Mouse (Mus musculus) neural tube, embryonic 13.5 days (tissue): Measurements from ENCODE around the gene Egf. TPM values are rescaled to one million over a fixed set of nuclear protein-coding genes. Genes with fewer than 3 reads are reported as not detected.
A peak's percentile ranks its signal among the peaks of the same experiment; 100 is the strongest.

Experiments used
- ATAC-seq: fragments of 200-750 bp; cut with Nextera tagmentation; 2 replicates; pipeline ENCODE4 v1.8.0; 2017; ENCODE audit warnings: low read depth, mild to moderate bottlenecking, moderate TSS enrichment, moderate library complexity
- H3K27ac ChIP-seq: fragments of 300-500 bp; sonication (generic); replicated peaks from 2 replicates; pipeline ENCODE4 v1.5.1; 2015; ENCODE audit warnings: moderate library complexity, mild to moderate bottlenecking, inconsistent platforms
- H3K27me3 ChIP-seq: fragments of 300-500 bp; sonication (generic); 2 replicates; pipeline ENCODE4 v1.6.1; 2015; ENCODE audit warnings: mild to moderate bottlenecking, inconsistent platforms
- H3K36me3 ChIP-seq: fragments of 300-500 bp; sonication (generic); 2 replicates; pipeline ENCODE4 v1.6.1; 2015; ENCODE audit warnings: mild to moderate bottlenecking, inconsistent platforms
- H3K4me1 ChIP-seq: fragments of 300-500 bp; sonication (generic); replicated peaks from 2 replicates; pipeline ENCODE4 v1.6.1; 2015; ENCODE audit warnings: inconsistent platforms
- H3K4me2 ChIP-seq: fragments of 300-500 bp; sonication (generic); 2 replicates; pipeline ENCODE4 v1.6.1; 2015; ENCODE audit warnings: inconsistent platforms, mild to moderate bottlenecking, moderate library complexity
- H3K4me3 ChIP-seq: fragments of 300-500 bp; sonication (generic); 2 replicates; pipeline ENCODE4 v1.5.1; 2015; ENCODE audit warnings: mild to moderate bottlenecking, inconsistent platforms
- H3K9ac ChIP-seq: fragments of 300-500 bp; sonication (generic); 2 replicates; pipeline ENCODE4 v1.6.1; 2015; ENCODE audit warnings: moderate library complexity, mild to moderate bottlenecking, inconsistent platforms
- H3K9me3 ChIP-seq: fragments of 300-500 bp; sonication (generic); 2 replicates; pipeline ENCODE4 v1.6.1; 2016; ENCODE audit warnings: inconsistent platforms
- WGBS: fragments of 180-500 bp; shearing (Covaris S2); methylation state at CpG from one replicate; pipeline ENCODE4 v1.1.7; 2015; 5-methylcytosine and 5-hydroxymethylcytosine counted together
- polyA plus RNA-seq: library from polyadenylated mRNA; unstranded; fragments of >200 nt; fragmentation: Nextera tagmentation; extraction: Ambion mirVana; gene quantifications from 2 replicates; pipeline ENCODE4 v1.2.1, GENCODE M21; 2015

Gene Egf
- polyA plus RNA-seq, 1 experiment from 2014 or later = 1.8 TPM

GRCm38 (mm10) chr3:129647312-129647711, 107.8 kb downstream of the Egf start:
- H3K4me2 ChIP-seq = no peak overlapping the region
- H3K27ac ChIP-seq = no peak overlapping the region
- 77% methylated on average over 10 of the region's 10 CpGs for WGBS
- H3K9me3 ChIP-seq = no peaks in the 10 kb centered on the region
- H3K4me1 ChIP-seq = peaks cover 16% of the 10 kb centered on the region
- H3K4me3 ChIP-seq = no peak overlapping the region
- H3K36me3 ChIP-seq = no peaks in the 10 kb centered on the region
- H3K27me3 ChIP-seq = no peaks in the 10 kb centered on the region
- ATAC-seq = no peak
- no peak overlapping the region for H3K9ac ChIP-seq

- no peaks in the 10 kb centered on the region for H3K36me3 ChIP-seq
- ATAC-seq = no peak
- no peak overlapping the region for H3K4me2 ChIP-seq
- no peak overlapping the region for H3K4me3 ChIP-seq
- no peaks in the 10 kb centered on the region for H3K9me3 ChIP-seq
- WGBS = 79% methylated on average over 5 of the region's 5 CpGs
- H3K4me1 ChIP-seq = peaks cover 16% of the 10 kb centered on the region
- no peak overlapping the region for H3K9ac ChIP-seq
- H3K27me3 ChIP-seq = no peaks in the 10 kb centered on the region
- no peak overlapping the region for H3K27ac ChIP-seq
These were observed 108.3 kb downstream of the Egf start for GRCm38 (mm10) chr3:129646781-129647180.

- H3K9ac ChIP-seq = no peak overlapping the region
- no peak overlapping the region for H3K4me3 ChIP-seq
- H3K9me3 ChIP-seq = no peaks in the 10 kb centered on the region
- H3K4me2 ChIP-seq = no peak overlapping the region
- no peaks in the 10 kb centered on the region for H3K36me3 ChIP-seq
- 36% methylated on average over 3 of the region's 3 CpGs for WGBS
- H3K4me1 ChIP-seq = peaks cover 21% of the 10 kb centered on the region
- no peak for ATAC-seq
- H3K27me3 ChIP-seq = no peaks in the 10 kb centered on the region
- H3K27ac ChIP-seq = no peak overlapping the region
These were observed 109.7 kb downstream of the Egf start for GRCm38 (mm10) chr3:129645409-129645808.

- WGBS = 90% methylated on average over 7 of the region's 7 CpGs
These were observed 113.5 kb downstream of the Egf start for GRCm38 (mm10) chr3:129641621-129642020.

GRCm38 (mm10) chr3:129640211-129641000, 114.7 kb downstream of the Egf start:
- no peaks in the 10 kb centered on the region for H3K9me3 ChIP-seq
- no peaks in the 10 kb centered on the region for H3K27me3 ChIP-seq
- WGBS = 52% methylated on average over 10 of the region's 10 CpGs
- H3K9ac ChIP-seq = no peak overlapping the region
- H3K4me3 ChIP-seq = no peak overlapping the region
- H3K4me1 ChIP-seq = peaks cover 17% of the 10 kb centered on the region
- peak overlapping the region; percentile 62 for H3K27ac ChIP-seq
- H3K36me3 ChIP-seq = 0 out of 2 replicates have a peak, but pooled peaks cover 3% of the 10 kb centered on the region
- no peak overlapping the region for H3K4me2 ChIP-seq
- ATAC-seq = peak; percentile 79

More at GRCm38 (mm10) chr3:129641621-129642020, 113.5 kb downstream of the Egf start:
- Histone ChIP-seq H3K27me3 (no peaks in the 10 kb centered on the region), H3K4me1 (peaks cover 19% of the 10 kb centered on the region), H3K9me3 (no peaks in the 10 kb centered on the region), H3K27ac (no peak overlapping the region), H3K4me2 (no peak overlapping the region), H3K36me3 (0 out of 2 replicates have a peak, but pooled peaks cover 3% of the 10 kb centered on the region), H3K9ac (no peak overlapping the region), H3K4me3 (no peak overlapping the region)
- no peak for ATAC-seq

DNA sequence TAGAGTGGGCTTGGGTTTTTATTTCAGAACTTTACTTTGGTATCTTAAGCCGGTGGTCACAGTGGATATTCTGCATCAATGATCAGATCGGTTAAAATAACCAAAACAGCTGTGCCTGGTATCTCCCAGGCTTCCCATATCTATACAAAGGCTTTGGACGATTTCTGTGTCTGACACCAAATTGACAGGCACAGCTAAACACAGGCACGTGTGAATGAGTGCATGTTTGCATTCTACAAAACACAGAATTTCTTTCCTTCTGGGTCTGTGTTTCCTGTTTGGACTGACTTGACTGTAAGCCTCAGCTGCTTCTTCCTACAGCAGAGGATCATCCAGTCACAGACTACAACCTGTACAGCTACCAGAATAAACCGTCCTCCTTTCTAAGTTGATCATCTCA, 115.4 kb downstream of the Egf start:
- H3K9ac ChIP-seq = no peak overlapping the region
- peaks cover 14% of the 10 kb centered on the region for H3K4me1 ChIP-seq
- H3K36me3 ChIP-seq = 0 out of 2 replicates have a peak, but pooled peaks cover 3% of the 10 kb centered on the region
- no peak overlapping the region for H3K4me3 ChIP-seq
- H3K27me3 ChIP-seq = no peaks in the 10 kb centered on the region
- no peak for ATAC-seq
- no peaks in the 10 kb centered on the region for H3K9me3 ChIP-seq
- H3K4me2 ChIP-seq = no peak overlapping the region
- peak overlapping the region; percentile 38; the same call in 1 of the 2 replicates for H3K27ac ChIP-seq
- 78% methylated on average over 5 of the region's 5 CpGs for WGBS

DNA sequence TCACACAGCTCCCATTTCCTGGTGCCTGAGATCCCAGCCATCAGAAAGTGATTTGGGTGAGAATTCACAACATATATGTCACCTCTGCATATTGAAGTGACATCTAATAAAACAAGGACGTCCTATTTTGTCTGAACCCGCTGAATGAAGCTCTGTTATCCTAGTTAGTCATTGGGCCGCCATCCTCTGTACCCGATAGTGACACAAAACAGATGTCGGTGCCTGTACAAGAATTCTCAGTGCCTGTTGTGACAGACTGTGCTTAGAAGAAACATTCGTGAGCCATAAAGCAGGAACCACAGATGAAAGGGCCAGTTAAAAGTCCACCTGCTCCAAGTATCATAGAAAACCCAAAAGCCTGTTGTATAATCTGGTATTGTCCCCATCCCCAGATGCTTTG, 117.7 kb downstream of the Egf start:
- no peak for ATAC-seq
- no peaks in the 10 kb centered on the region for H3K27me3 ChIP-seq
- no peak overlapping the region for H3K4me3 ChIP-seq
- peaks cover 14% of the 10 kb centered on the region for H3K4me1 ChIP-seq
- no peak overlapping the region for H3K9ac ChIP-seq
- H3K9me3 ChIP-seq = no peaks in the 10 kb centered on the region
- 93% methylated on average over 6 of the region's 6 CpGs for WGBS
- H3K36me3 ChIP-seq = peaks cover 13% of the 10 kb centered on the region; the same call in 1 of the 2 replicates
- H3K4me2 ChIP-seq = no peak overlapping the region
- no peak overlapping the region for H3K27ac ChIP-seq

DNA sequence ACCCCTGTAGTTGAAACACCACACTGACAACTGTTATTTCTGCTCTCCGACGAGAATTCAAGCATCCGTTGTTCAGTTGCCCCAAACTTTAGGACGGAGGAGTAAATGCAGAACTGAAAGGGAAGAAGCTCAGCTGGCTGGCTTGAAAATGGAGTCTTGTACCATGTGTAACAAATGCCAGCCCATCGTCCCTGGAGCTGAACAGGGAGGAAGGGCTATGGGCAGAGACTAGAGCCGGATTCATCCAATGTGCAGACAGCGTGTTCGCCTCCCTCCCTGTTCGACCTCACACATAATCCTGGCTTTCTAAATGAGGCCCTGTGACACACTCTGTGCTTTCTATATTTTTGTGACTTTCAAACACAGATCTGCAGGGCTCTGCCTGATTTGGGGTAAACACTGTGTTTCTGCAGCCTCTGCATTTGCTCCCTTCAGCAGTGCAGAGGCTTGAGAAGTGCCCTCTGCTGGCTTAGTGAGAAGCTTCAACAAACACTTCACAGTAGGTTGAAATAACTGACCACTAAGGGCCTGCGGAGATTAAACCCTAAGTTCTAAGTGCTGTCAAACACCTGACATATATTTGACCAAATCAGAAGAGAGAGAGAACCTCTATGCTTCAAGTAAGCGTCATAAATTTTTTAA, 120.7 kb downstream of the Egf start:
- Histone ChIP-seq H3K4me3 (no peak overlapping the region), H3K4me1 (no peaks in the 10 kb centered on the region), H3K9ac (no peak overlapping the region), H3K27ac (no peak overlapping the region), H3K4me2 (no peak overlapping the region), H3K27me3 (no peaks in the 10 kb centered on the region), H3K9me3 (no peaks in the 10 kb centered on the region), H3K36me3 (peaks cover 31% of the 10 kb centered on the region)
- WGBS = 91% methylated on average over 11 of the region's 11 CpGs
- no peak; the same call in 1 of the 2 replicates for ATAC-seq

DNA sequence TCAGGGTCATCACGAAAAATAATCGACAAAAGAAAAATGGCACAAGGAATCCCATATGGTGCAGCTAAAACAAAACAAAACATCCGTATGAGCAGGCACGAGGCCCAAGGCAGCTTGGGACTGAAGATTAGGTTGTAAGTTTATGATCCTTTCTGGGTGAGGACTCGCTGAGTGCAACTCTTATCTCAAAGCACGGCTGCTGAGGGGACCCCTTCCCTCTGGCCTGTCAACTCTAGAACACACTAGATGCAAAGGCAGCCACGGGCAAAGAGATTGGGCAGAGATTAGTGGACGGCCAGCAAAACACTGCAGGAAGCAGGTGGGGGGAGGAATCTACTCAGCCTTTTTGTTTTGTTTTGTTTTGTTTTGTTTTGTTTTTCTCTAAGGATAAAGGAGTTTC, 121.6 kb downstream of the Egf start:
- 86% methylated on average over 8 of the region's 8 CpGs for WGBS
- no peak for ATAC-seq
- Histone ChIP-seq H3K4me2 (no peak overlapping the region), H3K27me3 (no peaks in the 10 kb centered on the region), H3K9me3 (no peaks in the 10 kb centered on the region), H3K27ac (no peak overlapping the region), H3K9ac (no peak overlapping the region), H3K36me3 (peaks cover 33% of the 10 kb centered on the region), H3K4me1 (no peaks in the 10 kb centered on the region), H3K4me3 (no peak overlapping the region)

- WGBS = 91% methylated on average over 5 of the region's 5 CpGs
- ATAC-seq = no peak
- peaks cover 30% of the 10 kb centered on the region for H3K36me3 ChIP-seq
- H3K4me2 ChIP-seq = no peak overlapping the region
- H3K4me1 ChIP-seq = no peaks in the 10 kb centered on the region
- no peak overlapping the region for H3K4me3 ChIP-seq
- H3K9me3 ChIP-seq = no peaks in the 10 kb centered on the region
- H3K27me3 ChIP-seq = no peaks in the 10 kb centered on the region
- H3K9ac ChIP-seq = no peak overlapping the region
- no peak overlapping the region for H3K27ac ChIP-seq
These were observed 123.3 kb downstream of the Egf start for GRCm38 (mm10) chr3:129631857-129632256.

DNA sequence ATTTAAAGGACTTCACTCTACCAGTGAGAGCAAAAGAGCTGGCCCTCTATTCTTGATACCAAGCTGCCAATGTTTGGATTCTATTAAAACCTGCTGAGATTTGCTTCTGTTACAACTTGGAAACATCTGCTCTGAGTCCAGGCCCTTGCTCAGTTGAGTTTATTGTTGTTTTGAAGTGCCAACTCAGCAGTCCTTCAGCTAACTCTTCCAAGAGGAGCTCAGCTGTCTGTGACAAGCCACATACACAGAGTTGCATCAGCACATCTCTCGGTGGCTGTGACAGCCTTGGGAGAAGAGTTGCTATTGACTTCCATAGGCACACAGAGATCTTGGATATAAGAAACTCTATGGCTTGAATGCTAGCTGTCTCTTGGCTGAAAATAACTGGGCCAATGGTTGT, 124.1 kb downstream of the Egf start:
- no peak overlapping the region for H3K4me2 ChIP-seq
- no peaks in the 10 kb centered on the region for H3K27me3 ChIP-seq
- ATAC-seq = no peak
- no peak overlapping the region for H3K4me3 ChIP-seq
- no peak overlapping the region for H3K27ac ChIP-seq
- peaks cover 30% of the 10 kb centered on the region for H3K36me3 ChIP-seq
- no peak overlapping the region for H3K9ac ChIP-seq
- H3K9me3 ChIP-seq = no peaks in the 10 kb centered on the region
- no peaks in the 10 kb centered on the region for H3K4me1 ChIP-seq
- 87% methylated on average over 1 of the region's 1 CpGs for WGBS
